Mouse (Mus musculus) G1E (cell line): ENCODE measurements around the gene Rbm43.

ENCODE experiments used
- CTCF ChIP-seq: IDR thresholded peaks from 2 replicates; pipeline ENCODE4 v1.5.1; 2012; ENCODE audit warnings: low read depth, low read length, inconsistent platforms, mixed read lengths
- TAL1 ChIP-seq: conservative IDR thresholded peaks from 2 replicates; pipeline ENCODE4 v1.6.1; 2012; ENCODE audit warnings: low read depth, low read length, inconsistent platforms, mixed read lengths

- TF ChIP-seq CTCF = no peak
- no peak for TF ChIP-seq TAL1
Measured at GRCm38 (mm10) chr2:51880143-51880542, 54.8 kb downstream of the Rbm43 start.
